Mouse (Mus musculus): ENCODE measurements at regions not wholly inside any gene's neighbourhood (a gene's known extent, or its start where the extent isn't known, plus 50 kb on each side); places are given as distances from the start of the nearest gene placed in this dataset.
"Not testable (repeated sequence)": the region's sequence is repeated elsewhere in the genome, so short reads cannot be mapped to it uniquely, and the experiment has no call there.

- TF ChIP-seq CTCF (IDR thresholded peaks at IDR 0.05; ENCODE audit: control insufficient read depth, insufficient read depth, insufficient read length) (no peak), CEBPB (IDR thresholded peaks at IDR 0.05; ENCODE audit: low read depth) (no peak), MYOD1 (IDR thresholded peaks at IDR 0.05; ENCODE audit: control insufficient read depth, insufficient read length, low read depth) (no peak)
- Histone ChIP-seq H3K79me3 (ENCODE audit: low read depth) (no peaks in the 10 kb centered on the region), H3K4me3 (ENCODE audit: insufficient read depth, poor library complexity, severe bottlenecking) (no peak overlapping the region), H3K27me3 (ENCODE audit: control insufficient read depth, insufficient read depth, insufficient read length) (no peaks in the 10 kb centered on the region), H3ac (ENCODE audit: control insufficient read depth, insufficient read length, low read depth) (no peak overlapping the region), H3K36me3 (ENCODE audit: control insufficient read depth, insufficient read depth) (no peaks in the 10 kb centered on the region), H3K79me2 (ENCODE audit: control insufficient read depth, insufficient read depth) (no peaks in the 10 kb centered on the region)
Observed at GRCm38 (mm10) chr4:66691598-66692220, 135.7 kb upstream of the Tlr4 start.

GRCm38 (mm10) chr4:66693982-66694578, 133.3 kb upstream of the Tlr4 start:
- no peaks in the 10 kb centered on the region for H3K79me2 ChIP-seq (ENCODE audit: control insufficient read depth, insufficient read depth)
- no peaks in the 10 kb centered on the region for H3K27me3 ChIP-seq (ENCODE audit: control insufficient read depth, insufficient read depth, insufficient read length)
- TF ChIP-seq MYOG (IDR thresholded peaks at IDR 0.05; ENCODE audit: control insufficient read depth, extremely low read depth, insufficient read length) (no peak), USF1 (IDR thresholded peaks at IDR 0.05; ENCODE audit: low read depth) (no peak), FOSL1 (IDR thresholded peaks at IDR 0.05; ENCODE audit: insufficient read depth, low read length, poor library complexity, severe bottlenecking) (no peak), CEBPB (IDR thresholded peaks at IDR 0.05; ENCODE audit: low read depth) (no peak), CTCF (IDR thresholded peaks at IDR 0.05; ENCODE audit: control insufficient read depth, insufficient read depth, insufficient read length) (no peak), MAX (IDR thresholded peaks at IDR 0.05) (no peak), MYOD1 (IDR thresholded peaks at IDR 0.05; ENCODE audit: control insufficient read depth, insufficient read length, low read depth) (no peak)

GRCm38 (mm10) chr4:66715821-66716760, 111.3 kb upstream of the Tlr4 start:
- Histone ChIP-seq H3K79me3 (ENCODE audit: low read depth) (no peaks in the 10 kb centered on the region), H3K79me2 (ENCODE audit: control insufficient read depth, insufficient read depth) (no peaks in the 10 kb centered on the region), H3K27me3 (ENCODE audit: control insufficient read depth, insufficient read depth, insufficient read length) (no peaks in the 10 kb centered on the region), H3ac (ENCODE audit: control insufficient read depth, insufficient read length, low read depth) (no peak overlapping the region), H3K4me3 (ENCODE audit: insufficient read depth, poor library complexity, severe bottlenecking) (no peak overlapping the region), H3K36me3 (ENCODE audit: control insufficient read depth, insufficient read depth) (no peaks in the 10 kb centered on the region)
- TF ChIP-seq MAX (IDR thresholded peaks at IDR 0.05) (no peak), FOSL1 (IDR thresholded peaks at IDR 0.05; ENCODE audit: insufficient read depth, low read length, poor library complexity, severe bottlenecking) (no peak), CTCF (IDR thresholded peaks at IDR 0.05; ENCODE audit: control insufficient read depth, insufficient read depth, insufficient read length) (no peak), MYOG (IDR thresholded peaks at IDR 0.05; ENCODE audit: control insufficient read depth, extremely low read depth, insufficient read length) (no peak), CEBPB (IDR thresholded peaks at IDR 0.05; ENCODE audit: low read depth) (no peak), USF1 (IDR thresholded peaks at IDR 0.05; ENCODE audit: low read depth) (no peak), MYOD1 (IDR thresholded peaks at IDR 0.05; ENCODE audit: control insufficient read depth, insufficient read length, low read depth) (no peak)

More at GRCm38 (mm10) chr4:66693982-66694578, 133.3 kb upstream of the Tlr4 start:
- Histone ChIP-seq H3K4me3 (ENCODE audit: insufficient read depth, poor library complexity, severe bottlenecking) (no peak overlapping the region), H3K79me3 (ENCODE audit: low read depth) (no peaks in the 10 kb centered on the region), H3K36me3 (ENCODE audit: control insufficient read depth, insufficient read depth) (no peaks in the 10 kb centered on the region), H3ac (ENCODE audit: control insufficient read depth, insufficient read length, low read depth) (no peak overlapping the region)

DNA sequence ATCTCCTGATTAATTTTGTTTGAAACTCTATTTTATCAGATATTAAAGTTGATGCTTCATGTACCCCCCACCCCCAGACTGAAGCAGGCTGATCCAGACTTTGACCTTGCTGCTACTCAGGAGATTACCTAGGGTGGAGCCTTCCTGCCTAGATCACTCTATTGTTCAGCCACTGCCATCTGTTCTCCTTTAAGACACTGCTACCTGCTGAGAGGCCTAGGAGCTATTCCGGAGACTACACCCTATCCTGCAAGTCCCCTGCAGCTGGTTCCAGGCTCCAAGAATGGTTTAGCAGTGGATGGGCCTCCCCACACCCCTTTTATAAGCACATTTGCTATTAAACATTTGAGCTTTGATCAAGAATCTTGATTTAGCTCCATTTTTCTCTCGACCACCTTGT, 90.0 kb upstream of the Tlr4 start:
- no peak overlapping the region for H3K4me3 ChIP-seq (ENCODE audit: insufficient read depth, poor library complexity, severe bottlenecking)
- TF ChIP-seq MAX (IDR thresholded peaks at IDR 0.05) (no peak), CTCF (IDR thresholded peaks at IDR 0.05; ENCODE audit: control insufficient read depth, insufficient read depth, insufficient read length) (no peak), MYOD1 (IDR thresholded peaks at IDR 0.05; ENCODE audit: control insufficient read depth, insufficient read length, low read depth) (no peak), MYOG (IDR thresholded peaks at IDR 0.05; ENCODE audit: control insufficient read depth, extremely low read depth, insufficient read length) (no peak), FOSL1 (IDR thresholded peaks at IDR 0.05; ENCODE audit: insufficient read depth, low read length, poor library complexity, severe bottlenecking) (no peak), CEBPB (IDR thresholded peaks at IDR 0.05; ENCODE audit: low read depth) (no peak), USF1 (IDR thresholded peaks at IDR 0.05; ENCODE audit: low read depth) (no peak)
- H3K36me3 ChIP-seq (ENCODE audit: control insufficient read depth, insufficient read depth) = no peaks in the 10 kb centered on the region
- H3K27me3 ChIP-seq (ENCODE audit: control insufficient read depth, insufficient read depth, insufficient read length) = no peaks in the 10 kb centered on the region
- no peak overlapping the region for H3ac ChIP-seq (ENCODE audit: control insufficient read depth, insufficient read length, low read depth)
- no peaks in the 10 kb centered on the region for H3K79me3 ChIP-seq (ENCODE audit: low read depth)
- no peaks in the 10 kb centered on the region for H3K79me2 ChIP-seq (ENCODE audit: control insufficient read depth, insufficient read depth)

DNA sequence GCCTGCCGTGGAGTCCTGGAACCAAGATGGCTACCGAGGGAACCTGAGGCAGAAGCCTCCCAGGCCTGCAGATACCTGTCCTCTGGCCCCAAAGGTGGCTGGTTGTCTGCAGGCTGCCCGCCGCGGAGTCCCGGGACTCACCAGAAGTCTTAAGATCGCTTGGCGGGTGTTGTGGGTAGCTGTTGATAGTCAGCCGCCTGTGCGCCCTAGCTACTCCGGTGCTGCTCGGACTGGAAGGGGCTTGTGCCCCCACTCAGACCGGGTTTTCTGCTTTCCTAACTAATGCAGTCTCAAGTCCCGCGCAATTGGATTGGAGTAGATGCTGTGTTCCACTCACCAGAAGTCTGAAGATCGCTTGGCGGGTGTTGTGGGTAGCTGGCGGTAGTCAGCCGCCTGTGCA, 84.0 kb upstream of the Tlr4 start:
- H3K4me3 ChIP-seq (ENCODE audit: insufficient read depth, poor library complexity, severe bottlenecking); H3K79me3 ChIP-seq (ENCODE audit: low read depth); H3K36me3 ChIP-seq (ENCODE audit: control insufficient read depth, insufficient read depth); H3ac ChIP-seq (ENCODE audit: control insufficient read depth, insufficient read length, low read depth); H3K79me2 ChIP-seq (ENCODE audit: control insufficient read depth, insufficient read depth); H3K27me3 ChIP-seq (ENCODE audit: control insufficient read depth, insufficient read depth, insufficient read length): not testable (repeated sequence)
